Comparison of ENCODE assay signal across 25 mouse cellular contexts in the genomic region with DNA sequence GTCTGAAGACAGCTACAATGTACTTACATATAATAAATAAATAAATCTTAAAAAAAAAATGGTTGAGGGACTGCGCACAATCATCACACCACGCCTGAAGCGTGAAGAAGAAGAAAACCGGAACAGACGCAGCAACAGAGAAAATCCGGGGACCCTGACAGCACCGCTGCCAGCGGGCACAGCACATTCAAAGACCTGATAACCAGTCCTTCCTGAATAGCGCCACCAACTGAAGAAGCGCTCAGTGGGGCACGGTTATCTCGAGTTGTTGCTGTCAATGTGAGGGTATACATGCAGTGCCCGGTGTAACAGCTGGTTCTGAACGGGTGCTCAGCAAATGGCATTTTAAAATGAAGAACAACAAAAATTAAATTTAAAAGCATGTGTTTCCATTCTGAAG. TPM values are rescaled to one million over a fixed set of nuclear protein-coding genes. Genes with fewer than 3 reads are reported as not detected.
"Had no signal": no experiment of that assay in that cellular context is flagged by ENCODE, and none has a peak within 500 bp of the region (broad histone marks: within the 10 kb centered on the region; RNA-seq: fewer than 3 reads in every experiment).

No protein-coding gene starts in this region.

- H3K9ac ChIP-seq: liver, embryonic 13.5 days; liver, embryonic 15.5 days; liver, postnatal 0 days; lung, embryonic 15.5 days; midbrain, embryonic 12.5 days; neural tube, embryonic 12.5 days; stomach, embryonic 15.5 days had no signal

- DNase-seq: liver, embryonic 13.5 days; liver, postnatal 0 days; lung, adult 2 months; lung, postnatal 14 days; lung, postnatal 36 days; midbrain, embryonic 14.5 days; right cerebral cortex, postnatal 14 days; thymus, adult 2 months; thymus, postnatal 25 days; thymus, postnatal 4 days had no signal

- H3K27ac ChIP-seq: liver, embryonic 13.5 days; liver, embryonic 15.5 days; lung, embryonic 15.5 days; macrophage; midbrain, embryonic 12.5 days; neural tube, embryonic 12.5 days; stomach, embryonic 15.5 days; stomach, postnatal 0 days had no signal

- H3K4me2 ChIP-seq: liver, embryonic 13.5 days; liver, embryonic 15.5 days; lung, embryonic 15.5 days; midbrain, embryonic 12.5 days; neural tube, embryonic 12.5 days; stomach, embryonic 15.5 days had no signal

- ATAC-seq: liver, postnatal 0 days; lung, postnatal 0 days had no signal

- H3K4me3 ChIP-seq: liver, embryonic 13.5 days; liver, embryonic 15.5 days; lung, embryonic 15.5 days; midbrain, embryonic 12.5 days; neural tube, embryonic 12.5 days; stomach, embryonic 15.5 days had no signal

- H3K9me3 ChIP-seq: liver, embryonic 13.5 days; liver, embryonic 15.5 days; lung, embryonic 15.5 days; midbrain, embryonic 12.5 days; neural tube, embryonic 12.5 days; stomach, embryonic 15.5 days had no signal

- H3K27me3 ChIP-seq: liver, embryonic 13.5 days; liver, embryonic 15.5 days had no signal

- H3K4me1 ChIP-seq: liver, embryonic 15.5 days; lung, embryonic 15.5 days; midbrain, embryonic 12.5 days; neural tube, embryonic 12.5 days; stomach, embryonic 15.5 days had no signal

- H3K36me3 ChIP-seq: liver, embryonic 13.5 days; liver, embryonic 15.5 days; lung, embryonic 15.5 days; midbrain, embryonic 12.5 days; neural tube, embryonic 12.5 days; stomach, embryonic 15.5 days had no signal

RNA-seq across cellular contexts. Expression of a gene that starts 30.0 kb away (rescaled TPM):
- total RNA-seq: monocyte, adult 5-6 weeks had no signal
- polyA plus RNA-seq: lung, adult 2 months; macrophage; spleen, adult 2 months; thymus, adult 2 months had no signal

RNA-seq across cellular contexts. Expression of a gene that starts 30.9 kb away (rescaled TPM):
- total RNA-seq: megakaryocyte, adult 5-6 weeks; monocyte, adult 5-6 weeks; neutrophil, adult 5-6 weeks had no signal
- polyA plus RNA-seq: liver, embryonic 13.5 days; liver, embryonic 15.5 days; liver, postnatal 0 days; lung, adult 2 months; lung, embryonic 15.5 days; lung, postnatal 0 days; macrophage; midbrain, embryonic 12.5 days; midbrain, embryonic 14.5 days; neural tube, embryonic 12.5 days; neural tube, embryonic 14.5 days; spleen, adult 2 months; stomach, embryonic 15.5 days; stomach, postnatal 0 days; testis, adult 2 months; thymus, adult 2 months; urinary bladder, adult 2 months had no signal
